Mouse (Mus musculus): ENCODE measurements around the gene Slc10a7.

- TF ChIP-seq POLR2A (IDR thresholded peaks at IDR 0.05; ENCODE audit: low read depth, low read length) = no peak
- TF ChIP-seq CTCF (IDR thresholded peaks at IDR 0.05; ENCODE audit: extremely low read depth, insufficient read length, insufficient replicate concordance, low read depth, low read length) = no peak
Measured at GRCm38 (mm10) chr8:78509273-78510031, at the start of gene Slc10a7.
